Mouse (Mus musculus) lung, postnatal 0 days (tissue): ENCODE measurements around the gene Tssk3. TPM values are rescaled to one million over a fixed set of nuclear protein-coding genes. Genes with fewer than 3 reads are reported as not detected.

ENCODE experiments used
- ATAC-seq: fragments of 200-750 bp; cut with Nextera tagmentation; 2 replicates; pipeline ENCODE4 v1.8.0; 2017; ENCODE audit warnings: moderate library complexity
- DNase-seq: peaks from one replicate; pipeline ENCODE4 v3.0.0-alpha.2; 2016; ENCODE audit warnings: low spot score
- H3K27ac ChIP-seq: fragments of 300-500 bp; sonication (generic); 2 replicates; pipeline ENCODE4 v1.5.1; 2014; ENCODE audit warnings: antibody characterized with exemption, mild to moderate bottlenecking, low read length, mixed read lengths
- H3K27me3 ChIP-seq: fragments of 300-500 bp; sonication (generic); replicated peaks from 2 replicates; pipeline ENCODE4 v1.6.1; 2014; ENCODE audit warnings: low read length, mixed read lengths; ENCODE audit not compliant: insufficient read depth
- H3K36me3 ChIP-seq: fragments of 300-500 bp; sonication (generic); 2 replicates; pipeline ENCODE4 v1.6.1; 2014; ENCODE audit warnings: low read length, mixed read lengths; ENCODE audit not compliant: insufficient read depth
- H3K4me1 ChIP-seq: fragments of 300-500 bp; sonication (generic); 2 replicates; pipeline ENCODE4 v1.6.1; 2014; ENCODE audit warnings: antibody characterized with exemption, low read depth, low read length, mixed read lengths; ENCODE audit not compliant: insufficient read depth
- H3K4me2 ChIP-seq: fragments of 300-500 bp; sonication (generic); replicated peaks from 2 replicates; pipeline ENCODE4 v1.6.1; 2014; ENCODE audit warnings: low read depth, mild to moderate bottlenecking, low read length, moderate library complexity, mixed read lengths
- H3K4me3 ChIP-seq: fragments of 300-500 bp; sonication (generic); 2 replicates; pipeline ENCODE4 v1.5.1; 2014; ENCODE audit warnings: low read depth, low read length
- H3K9ac ChIP-seq: fragments of 300-500 bp; sonication (generic); replicated peaks from 2 replicates; pipeline ENCODE4 v1.6.1; 2014; ENCODE audit warnings: low read depth, mild to moderate bottlenecking
- H3K9me3 ChIP-seq: fragments of 300-500 bp; sonication (generic); 2 replicates; pipeline ENCODE4 v1.6.1; 2016; ENCODE audit warnings: low read length, mixed read lengths
- CTCF ChIP-seq: IDR thresholded peaks from 2 replicates; pipeline ENCODE4 v1.5.1; 2016; ENCODE audit warnings: antibody characterized with exemption, mild to moderate bottlenecking
- EP300 ChIP-seq: IDR thresholded peaks from 2 replicates; pipeline ENCODE4 v1.6.1; 2016; ENCODE audit warnings: antibody characterized with exemption, mild to moderate bottlenecking, control low read depth
- WGBS: fragments of 180-500 bp; shearing (Covaris S2); extraction: QIAGEN DNeasy Blood & Tissue Kit; methylation state at CpG from one replicate; pipeline ENCODE4 v1.1.7; 2014; 5-methylcytosine and 5-hydroxymethylcytosine counted together
- polyA plus RNA-seq: library from polyadenylated mRNA; unstranded; fragments of >200 nt; fragmentation: Nextera tagmentation; extraction: Ambion mirVana; gene quantifications from 2 replicates; pipeline ENCODE4 v1.2.1, GENCODE M21; 2015

Gene Tssk3
- polyA plus RNA-seq, 1 experiment from 2014 or later: 0.12 TPM

GRCm38 (mm10) chr4:129447360-129447759 is 43.5 kb downstream of the Tssk3 start:
- 64% methylated on average over 8 of the region's 8 CpGs for WGBS
- Histone ChIP-seq H3K4me2 (no peak overlapping the region), H3K27me3 (no peaks in the 10 kb centered on the region), H3K9ac (no peak overlapping the region), H3K36me3 (no peaks in the 10 kb centered on the region), H3K27ac (peak overlapping the region; percentile 64; the same call in 1 of the 2 replicates), H3K4me3 (no peak overlapping the region), H3K4me1 (peaks cover 5% of the 10 kb centered on the region; the same call in 1 of the 2 replicates), H3K9me3 (no peaks in the 10 kb centered on the region)
- TF ChIP-seq EP300: no peak
- TF ChIP-seq CTCF: no peak
- ATAC-seq (no peak), DNase-seq (no peak)

GRCm38 (mm10) chr4:129441145-129441544 is 49.7 kb downstream of the Tssk3 start:
- no peak for DNase-seq
- Histone ChIP-seq H3K36me3 (no peaks in the 10 kb centered on the region), H3K4me1 (no peaks in the 10 kb centered on the region; the same call in 1 of the 2 replicates), H3K4me3 (no peak overlapping the region), H3K27ac (no peak overlapping the region), H3K4me2 (no peak overlapping the region; the same call in 1 of the 2 replicates), H3K9me3 (no peaks in the 10 kb centered on the region), H3K27me3 (peaks cover 3% of the 10 kb centered on the region; the same call in 1 of the 2 replicates), H3K9ac (no peak overlapping the region)
- TF ChIP-seq CTCF (no peak), EP300 (no peak)
- peak; percentile 19; the same call in 1 of the 2 replicates for ATAC-seq
- WGBS: 28% methylated on average over 6 of the region's 6 CpGs

GRCm38 (mm10) chr4:129440340-129441063 is 50.3 kb downstream of the Tssk3 start, which contains the start of gene Zbtb8b:
Gene Zbtb8b (minus strand): TSS chr4:129440853.
- no peaks in the 10 kb centered on the region for H3K9me3 ChIP-seq
- peaks cover 3% of the 10 kb centered on the region; the same call in 1 of the 2 replicates for H3K27me3 ChIP-seq
- H3K4me1 ChIP-seq: no peaks in the 10 kb centered on the region; the same call in 1 of the 2 replicates
- ATAC-seq (peak; percentile 90), DNase-seq (peak; percentile 76)
- H3K4me2 ChIP-seq: peak within 1 kb of the TSS; percentile 59
- 5% methylated on average over 33 of the region's 33 CpGs for WGBS
- H3K4me3 ChIP-seq: peak within 1 kb of the TSS; percentile 24
- no peak within 1 kb of the TSS for H3K9ac ChIP-seq
- no peaks in the 10 kb centered on the region for H3K36me3 ChIP-seq
- no peak within 1 kb of the TSS for H3K27ac ChIP-seq
- no peak for TF ChIP-seq EP300
- no peak for TF ChIP-seq CTCF

Other genes starting within 250 kb of the Tssk3 start
- gene C77080, start 229.6 kb downstream of the Tssk3 start, polyA plus RNA-seq: 6.7 and 7.9 TPM in 2 replicates
- 0.80 and 0.98 TPM in 2 replicates for gene Sync, start 203.4 kb downstream of the Tssk3 start, polyA plus RNA-seq
- gene Rbbp4, start 155.7 kb downstream of the Tssk3 start, polyA plus RNA-seq: 159 and 182 TPM in 2 replicates
- gene Zbtb8os, start 155.3 kb downstream of the Tssk3 start, polyA plus RNA-seq: 32.3 and 36.5 TPM in 2 replicates
- gene Zbtb8a, start 112.9 kb downstream of the Tssk3 start, polyA plus RNA-seq: 15.6 and 16.9 TPM in 2 replicates
- 1.8 and 2.8 TPM in 2 replicates for gene Zbtb8b, start 50.2 kb downstream of the Tssk3 start, polyA plus RNA-seq
- gene Bsdc1, start 29.4 kb downstream of the Tssk3 start, polyA plus RNA-seq: 29.0 TPM in 2 replicates
- gene Fam229a, start 168 bp upstream of the Tssk3 start, polyA plus RNA-seq: 0.89 and 2.5 TPM in 2 replicates
- 175 and 224 TPM in 2 replicates for gene Marcksl1, start 22.6 kb upstream of the Tssk3 start, polyA plus RNA-seq
- 101 and 110 TPM in 2 replicates for gene Hdac1, start 51.7 kb upstream of the Tssk3 start, polyA plus RNA-seq
- gene Lck, start 82.6 kb upstream of the Tssk3 start, polyA plus RNA-seq: 2.5 TPM in 2 replicates
- 3.2 and 4.5 TPM in 2 replicates for gene Fam167b, start 87.5 kb upstream of the Tssk3 start, polyA plus RNA-seq
- 140 and 161 TPM in 2 replicates for gene Eif3i, start 109.6 kb upstream of the Tssk3 start, polyA plus RNA-seq
- gene Tmem234, start 109.6 kb upstream of the Tssk3 start, polyA plus RNA-seq: 186 and 192 TPM in 2 replicates
- gene Dcdc2b, start 123.2 kb upstream of the Tssk3 start, polyA plus RNA-seq: 16.1 and 20.1 TPM in 2 replicates
- gene Iqcc, start 128.1 kb upstream of the Tssk3 start, polyA plus RNA-seq: 26.6 and 27.8 TPM in 2 replicates
- gene Ccdc28b, start 132.9 kb upstream of the Tssk3 start, polyA plus RNA-seq: 76.3 and 82.4 TPM in 2 replicates
- 37.6 and 38.9 TPM in 2 replicates for gene Txlna, start 150.0 kb upstream of the Tssk3 start, polyA plus RNA-seq
- gene Kpna6, start 181.7 kb upstream of the Tssk3 start, polyA plus RNA-seq: 5.9 and 6.6 TPM in 2 replicates
- 5.3 and 5.5 TPM in 2 replicates for gene Tmem39b, start 205.8 kb upstream of the Tssk3 start, polyA plus RNA-seq